Mouse (Mus musculus) CH12.LX (cell line): ENCODE data around the gene Mogat2. TPM values are rescaled to one million over a fixed set of nuclear protein-coding genes. Genes with fewer than 3 reads are reported as not detected.

Source experiments
- DNase-seq: peaks from one replicate; pipeline ENCODE4 v3.0.0-alpha.2; 2013; ENCODE audit errors: extremely low read depth
- H3K27ac ChIP-seq: 2 replicates; pipeline ENCODE4 v1.5.1; 2012; ENCODE audit warnings: low read depth, mild to moderate bottlenecking, control low read depth, moderate library complexity; ENCODE audit not compliant: insufficient read depth
- H3K27me3 ChIP-seq: replicated peaks from 2 replicates; pipeline ENCODE3; 2012; ENCODE audit warnings: inconsistent platforms
- H3K36me3 ChIP-seq, 2 experiments: replicated peaks in 1 of 2; 2 replicates each; pipeline versions ENCODE3 to v1.6.1; 2012; ENCODE audit warnings: inconsistent platforms in 1 of 2, low read length in 1 of 2, mild to moderate bottlenecking in 1 of 2, mixed read lengths in 1 of 2, moderate library complexity in 1 of 2; ENCODE audit not compliant: control insufficient read depth in 1 of 2, insufficient read depth in 1 of 2
- H3K4me1 ChIP-seq, 2 experiments: 2 replicates each; pipeline ENCODE4 v1.6.1; 2012; ENCODE audit warnings: inconsistent platforms in 1 of 2, moderate library complexity in 1 of 2; ENCODE audit not compliant: insufficient read depth in 2 of 2, control insufficient read depth in 1 of 2
- H3K4me2 ChIP-seq: 2 replicates; pipeline ENCODE4 v1.6.1; 2012; ENCODE audit warnings: low read depth, mild to moderate bottlenecking, control low read depth; ENCODE audit not compliant: poor library complexity, insufficient read depth, severe bottlenecking
- H3K4me3 ChIP-seq, 3 experiments: fragments of 150-350 bp in 1 of 3; sonication (generic) in 1 of 3; replicated peaks in 1 of 3; 2 replicates each; pipeline versions ENCODE3 to v1.5.1; 2011 to 2012; ENCODE audit warnings: low read depth in 2 of 3, low read length in 2 of 3, mild to moderate bottlenecking in 2 of 3, moderate library complexity in 2 of 3, control low read depth in 1 of 3, improper control_type of control experiment in 1 of 3, inconsistent platforms in 1 of 3, mixed read lengths in 1 of 3; ENCODE audit not compliant: poor library complexity in 1 of 3
- H3K79me2 ChIP-seq: replicated peaks from 2 replicates; pipeline ENCODE4 v1.6.1; 2012; ENCODE audit warnings: mild to moderate bottlenecking, moderate library complexity; ENCODE audit not compliant: control insufficient read depth, poor library complexity, insufficient read depth, severe bottlenecking; ENCODE audit errors: extremely low read depth
- H3K9ac ChIP-seq: 2 replicates; pipeline ENCODE4 v1.6.1; 2012; ENCODE audit warnings: low read depth, mild to moderate bottlenecking, control low read depth, moderate library complexity; ENCODE audit not compliant: insufficient read depth
- H3K9me3 ChIP-seq: replicated peaks from 2 replicates; pipeline ENCODE3; 2012; ENCODE audit warnings: low read length, inconsistent platforms, mixed read lengths
- CHD1 ChIP-seq: IDR thresholded peaks from 2 replicates; pipeline ENCODE4 v1.6.1; 2012; ENCODE audit warnings: low read depth, low read length, improper control_type of control experiment, inconsistent platforms
- CHD2 ChIP-seq: IDR thresholded peaks from 2 replicates; pipeline ENCODE4 v1.6.1; 2011; ENCODE audit warnings: low read length, improper control_type of control experiment
- CTCF ChIP-seq, 2 experiments: IDR thresholded peaks in 1 of 2; conservative IDR thresholded peaks in 1 of 2; 2 replicates each; pipeline ENCODE4 v1.5.1; 2011 to 2012; ENCODE audit warnings: low read depth in 2 of 2, low read length in 2 of 2, improper control_type of control experiment in 1 of 2, inconsistent platforms in 1 of 2, mild to moderate bottlenecking in 1 of 2, moderate library complexity in 1 of 2
- E2F4 ChIP-seq: IDR thresholded peaks from 2 replicates; pipeline ENCODE4 v1.6.1; 2011; ENCODE audit warnings: low read depth, low read length, improper control_type of control experiment; ENCODE audit not compliant: insufficient replicate concordance
- ELF1 ChIP-seq: IDR thresholded peaks from 2 replicates; pipeline ENCODE4 v1.6.1; 2014; ENCODE audit warnings: low read depth, mild to moderate bottlenecking, inconsistent platforms, low read length, improper control_type of control experiment
- ETS1 ChIP-seq: conservative IDR thresholded peaks from 2 replicates; pipeline ENCODE4 v1.6.1; 2012; ENCODE audit warnings: low read depth, mild to moderate bottlenecking, inconsistent platforms, low read length, improper control_type of control experiment, moderate library complexity
- HCFC1 ChIP-seq: IDR thresholded peaks from 2 replicates; pipeline ENCODE4 v1.6.1; 2012; ENCODE audit warnings: low read depth, mild to moderate bottlenecking, inconsistent platforms, low read length, improper control_type of control experiment
- IRF4 ChIP-seq: IDR thresholded peaks from 2 replicates; pipeline ENCODE4 v1.6.1; 2014; ENCODE audit warnings: low read depth, mild to moderate bottlenecking, inconsistent platforms, low read length, improper control_type of control experiment
- JUN ChIP-seq: IDR thresholded peaks from 2 replicates; pipeline ENCODE4 v1.6.1; 2011; ENCODE audit warnings: low read depth, mild to moderate bottlenecking, low read length, improper control_type of control experiment, moderate library complexity; ENCODE audit not compliant: insufficient read depth
- JUND ChIP-seq: conservative IDR thresholded peaks from 2 replicates; pipeline ENCODE4 v1.6.1; 2011; ENCODE audit warnings: low read depth, low read length, improper control_type of control experiment
- MAFK ChIP-seq: IDR thresholded peaks from 2 replicates; pipeline ENCODE4 v1.6.1; 2011; ENCODE audit warnings: low read length, improper control_type of control experiment; ENCODE audit not compliant: insufficient replicate concordance
- MAX ChIP-seq: IDR thresholded peaks from 2 replicates; pipeline ENCODE4 v1.6.1; 2011; ENCODE audit warnings: low read length, improper control_type of control experiment
- MAZ ChIP-seq: IDR thresholded peaks from 2 replicates; pipeline ENCODE4 v1.6.1; 2012; ENCODE audit warnings: low read depth, mild to moderate bottlenecking, inconsistent platforms, low read length, improper control_type of control experiment, moderate library complexity
- MEF2A ChIP-seq: IDR thresholded peaks from 2 replicates; pipeline ENCODE4 v1.6.1; 2014; ENCODE audit warnings: low read depth, mild to moderate bottlenecking, inconsistent platforms, low read length, improper control_type of control experiment, borderline replicate concordance
- NRF1 ChIP-seq: IDR thresholded peaks from 2 replicates; pipeline ENCODE4 v1.6.1; 2014; ENCODE audit warnings: low read depth, mild to moderate bottlenecking, inconsistent platforms, low read length, improper control_type of control experiment, moderate library complexity
- RAD21 ChIP-seq: IDR thresholded peaks from 2 replicates; pipeline ENCODE4 v1.6.1; 2011; ENCODE audit warnings: low read depth, mild to moderate bottlenecking, low read length, improper control_type of control experiment, moderate library complexity
- SMC3 ChIP-seq: IDR thresholded peaks from 2 replicates; pipeline ENCODE4 v1.6.1; 2011; ENCODE audit warnings: low read depth, low read length, improper control_type of control experiment
- TBP ChIP-seq: conservative IDR thresholded peaks from 2 replicates; pipeline ENCODE4 v1.6.1; 2011; ENCODE audit warnings: low read depth, low read length, improper control_type of control experiment
- UBTF ChIP-seq: IDR thresholded peaks from 2 replicates; pipeline ENCODE4 v1.6.1; 2012; ENCODE audit warnings: low read depth, mild to moderate bottlenecking, inconsistent platforms, low read length, improper control_type of control experiment, moderate library complexity
- USF1 ChIP-seq: IDR thresholded peaks from 2 replicates; pipeline ENCODE4 v1.6.1; 2014; ENCODE audit warnings: low read depth, mild to moderate bottlenecking, inconsistent platforms, low read length, improper control_type of control experiment
- ZNF384 ChIP-seq: IDR thresholded peaks from 2 replicates; pipeline ENCODE4 v1.6.1; 2012; ENCODE audit warnings: low read depth, low read length, improper control_type of control experiment, inconsistent platforms
- dilution Hi-C: fragments of 300-500 bp; cut with MboI; formaldehyde crosslinking; loops from 2 replicates; pipeline ENCODE4 v1.14.3; 2020; ENCODE audit warnings: low sequenced_read_pairs; ENCODE audit not compliant: extremely low pct_unique_long_range_greater_than_20kb, extremely low pct_ligation_motif_present
- in situ Hi-C: fragments of 300-500 bp; cut with MboI; formaldehyde crosslinking; loops from 3 replicates; pipeline ENCODE4 v1.14.3; 2019; ENCODE audit warnings: low sequenced_read_pairs, low pct_ligation_motif_present, low pct_unique_long_range_greater_than_20kb, mixed read lengths
- polyA plus RNA-seq: library from polyadenylated mRNA; unstranded; fragments of >175 nt; gene quantifications from 2 replicates; pipeline ENCODE4 v1.2.1, GENCODE M21; 2012; ENCODE audit warnings: low read depth; ENCODE audit not compliant: insufficient read length
- total RNA-seq, 2 experiments: library from RNA; depleted of rRNA; stranded (reverse); fragments of 300-350 nt in 1 of 2; fragments of >200 nt in 1 of 2; gene quantifications; 2 replicates each; pipeline ENCODE4 v1.2.3; 2012 to 2014

Gene Mogat2
- total and polyA plus RNA-seq, 3 experiments = not detected

GRCm38 (mm10) chr7:99230061-99230747 is 8.2 kb downstream of the Mogat2 start:
- no peaks in the 10 kb centered on the region for H3K36me3 ChIP-seq
- in situ Hi-C loops (no loop called here), dilution Hi-C loops (no loop called here)
- H3K79me2 ChIP-seq = no peaks in the 10 kb centered on the region
- H3K4me3 ChIP-seq = no peak overlapping the region
- no peak overlapping the region for H3K9ac ChIP-seq
- H3K27ac ChIP-seq = no peak overlapping the region
- H3K9me3 ChIP-seq = no peaks in the 10 kb centered on the region
- peaks cover 6% of the 10 kb centered on the region for H3K27me3 ChIP-seq
- no peak for DNase-seq
- no peak for TF ChIP-seq MAFK
- TF ChIP-seq JUND = no peak
- no peak for TF ChIP-seq MAZ
- no peak for TF ChIP-seq TBP
- TF ChIP-seq NRF1 = no peak
- TF ChIP-seq MEF2A = no peak
- TF ChIP-seq CHD2 = no peak
- TF ChIP-seq HCFC1 = no peak
- TF ChIP-seq UBTF = no peak
- TF ChIP-seq E2F4 = no peak
- no peak for TF ChIP-seq CHD1
- no peak for TF ChIP-seq ELF1
- no peak for TF ChIP-seq ETS1
- TF ChIP-seq MAX = no peak
- no peak for TF ChIP-seq IRF4
- no peak for TF ChIP-seq JUN
- H3K4me2 ChIP-seq = no peak overlapping the region
- no peaks in the 10 kb centered on the region for H3K4me1 ChIP-seq

GRCm38 (mm10) chr7:99229411-99229810 is 9.0 kb downstream of the Mogat2 start:
- no peaks in the 10 kb centered on the region for H3K79me2 ChIP-seq
- H3K4me2 ChIP-seq = no peak overlapping the region
- no peak overlapping the region for H3K4me3 ChIP-seq
- H3K9me3 ChIP-seq = no peaks in the 10 kb centered on the region
- TF ChIP-seq UBTF = no peak
- peak; percentile 38 to 60 for TF ChIP-seq CTCF (conservative IDR thresholded peaks at IDR 0.05 in 1 of 2, IDR thresholded peaks at IDR 0.05 in 1 of 2; ENCODE audit: low read depth in 2 of 2, low read length in 2 of 2)
- TF ChIP-seq SMC3 = peak; percentile 33
- TF ChIP-seq USF1 = no peak
- TF ChIP-seq ZNF384 = peak; percentile 82
- peak; percentile 11 for TF ChIP-seq RAD21
- no peak for TF ChIP-seq HCFC1
- H3K36me3 ChIP-seq = no peaks in the 10 kb centered on the region
- H3K9ac ChIP-seq = no peak overlapping the region
- peaks cover 9% of the 10 kb centered on the region for H3K27me3 ChIP-seq
- DNase-seq = peak; percentile 24
- dilution Hi-C loops (no loop called here), in situ Hi-C loops (no loop called here)
- no peak overlapping the region for H3K27ac ChIP-seq
- no peaks in the 10 kb centered on the region for H3K4me1 ChIP-seq
